Mouse (Mus musculus): ENCODE data around the gene A2m.

Gene A2m

DNA sequence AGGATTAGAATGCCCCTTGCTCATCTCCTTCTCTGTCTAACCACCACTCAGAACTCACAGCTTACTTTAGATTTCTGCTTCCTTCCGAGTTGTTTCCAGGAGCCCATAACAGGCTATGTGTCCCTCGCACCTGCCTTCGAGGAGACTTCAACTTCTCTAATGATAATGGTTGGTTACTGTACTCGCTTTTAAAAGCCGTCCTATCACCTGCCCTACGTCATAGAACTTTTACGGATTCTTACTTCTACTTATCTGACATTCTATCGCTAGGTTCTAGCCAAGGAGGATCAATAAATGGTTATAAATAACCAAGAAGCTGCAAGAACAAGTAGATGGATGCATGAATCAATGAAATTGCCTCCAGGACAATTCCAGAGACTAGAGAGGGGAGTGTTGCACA is at the start of gene A2m:
Gene A2m, plus strand, starts transcription at position 301 of the 400 bp plus-strand sequence.
- DNase-seq (ENCODE audit: low spot score) = no peak

DNA sequence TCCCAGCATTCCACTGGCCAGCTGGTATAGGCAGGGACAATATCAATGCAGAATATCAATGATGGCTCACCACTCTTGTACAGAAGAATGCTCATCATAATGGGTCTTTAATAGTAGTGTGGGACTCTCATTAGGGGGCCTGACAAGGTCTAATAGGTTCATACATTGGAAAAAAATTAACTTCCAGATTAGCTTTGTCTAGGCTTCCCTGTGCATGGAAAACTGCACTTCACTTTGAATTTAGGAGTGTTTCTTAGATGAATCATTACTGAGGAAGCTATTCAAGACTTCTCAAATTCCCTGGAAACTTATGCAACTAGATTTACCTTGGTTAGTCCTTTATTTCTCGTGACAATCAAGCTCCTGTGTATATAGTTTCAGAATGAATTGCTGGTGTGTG is 45.0 kb upstream of the A2m start:
- DNase-seq (ENCODE audit: low spot score) = no peak

DNA sequence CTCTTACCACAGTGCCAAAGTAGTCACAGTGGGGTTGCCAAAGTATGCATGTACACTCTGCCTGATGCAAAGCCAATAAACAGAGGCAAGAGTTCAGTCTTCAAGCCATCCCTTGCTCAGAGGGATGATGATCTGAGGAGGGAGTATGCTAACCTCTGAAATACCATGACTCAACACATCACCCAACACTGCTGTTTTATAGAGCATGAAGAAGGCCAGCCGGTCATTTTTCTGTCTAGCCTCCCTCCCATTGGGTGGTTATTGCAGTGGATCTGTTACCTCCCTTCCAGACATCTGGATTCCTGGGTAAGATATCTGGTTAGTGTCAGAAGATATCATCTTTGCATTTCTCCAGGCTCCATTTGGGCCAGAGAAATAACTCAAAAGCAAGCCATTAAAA is 34.2 kb upstream of the A2m start:
- DNase-seq (ENCODE audit: low spot score) = no peak

DNA sequence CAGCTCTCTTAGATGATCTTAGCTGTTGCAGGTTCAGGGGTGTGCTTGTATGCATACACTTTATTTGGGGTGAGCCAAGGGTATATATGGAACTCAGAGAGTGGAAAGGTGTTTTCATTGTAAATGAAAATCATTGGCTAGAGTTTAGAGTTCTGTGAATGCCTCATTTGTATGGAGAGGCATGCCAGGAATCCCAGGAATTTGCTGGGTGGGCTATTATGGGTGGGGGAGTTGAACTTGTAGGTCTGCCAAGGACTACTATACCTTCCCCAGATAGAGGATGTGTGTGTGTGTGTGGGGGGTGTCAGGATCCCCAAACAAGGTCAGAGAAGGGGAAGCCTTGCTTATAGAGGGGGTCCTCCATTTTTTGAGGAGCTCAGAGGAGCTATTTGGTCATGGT is 27.3 kb upstream of the A2m start:
- no peak for DNase-seq (ENCODE audit: low spot score)

DNA sequence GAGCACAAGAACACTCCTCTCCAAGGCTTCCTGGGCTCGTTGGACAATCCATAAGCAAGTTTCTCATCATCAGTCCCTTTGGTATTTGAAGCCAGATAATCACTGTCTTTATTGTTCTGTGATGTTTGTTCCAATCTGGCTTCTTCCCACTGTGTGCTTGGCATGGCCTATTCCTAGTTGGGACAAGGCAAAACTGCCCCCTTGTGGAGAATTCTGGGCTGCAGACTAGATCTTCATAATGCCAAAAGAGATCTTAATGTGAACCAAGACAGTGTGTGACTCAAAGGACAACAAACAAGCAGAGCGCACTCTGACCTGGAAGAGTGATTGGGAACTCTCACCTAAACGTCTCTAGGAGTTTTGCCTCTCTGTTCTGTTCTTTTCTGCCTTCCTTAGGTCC is 23.4 kb upstream of the A2m start:
- no peak for DNase-seq (ENCODE audit: low spot score)

DNA sequence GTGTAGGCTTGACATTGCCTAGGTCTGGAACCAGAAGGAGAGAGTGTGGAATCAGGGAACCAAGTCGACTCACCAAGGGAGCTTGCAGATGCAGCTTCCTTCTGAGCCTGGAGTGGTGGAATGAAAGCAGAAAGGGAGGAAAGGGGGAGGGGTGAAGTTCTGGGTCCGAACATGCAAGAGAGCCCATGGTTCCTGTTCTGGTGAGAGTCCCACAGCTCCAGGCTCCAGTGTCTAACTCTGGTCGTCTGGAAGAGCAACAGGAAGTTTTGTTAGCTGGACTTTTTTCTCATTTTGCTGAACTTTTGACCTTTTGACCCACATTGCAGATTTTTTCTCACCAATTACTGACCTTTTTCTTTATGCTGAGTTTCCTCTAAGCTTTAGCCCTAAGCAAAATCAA is 17.7 kb upstream of the A2m start:
- no peak for DNase-seq (ENCODE audit: low spot score)

DNA sequence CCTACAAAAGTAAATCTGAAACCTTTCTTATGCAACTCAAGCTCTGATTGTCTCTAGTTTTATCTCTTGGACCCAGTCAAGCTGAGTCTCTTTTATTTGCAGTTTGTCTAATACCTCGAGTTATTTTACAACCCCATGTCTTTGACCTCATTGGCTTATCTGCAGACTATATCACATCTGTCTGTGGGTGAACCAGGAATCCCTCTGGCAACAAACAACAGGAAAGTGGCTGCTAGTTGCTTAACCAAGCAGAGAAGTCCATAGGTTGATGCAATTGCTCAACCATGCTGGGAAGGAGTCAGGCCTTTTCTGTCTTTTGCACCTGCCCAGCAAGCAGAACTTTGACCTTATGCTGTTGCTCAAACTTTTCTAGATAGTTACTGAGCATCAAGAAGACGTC is 12.7 kb upstream of the A2m start:
- no peak for DNase-seq (ENCODE audit: low spot score)

DNA sequence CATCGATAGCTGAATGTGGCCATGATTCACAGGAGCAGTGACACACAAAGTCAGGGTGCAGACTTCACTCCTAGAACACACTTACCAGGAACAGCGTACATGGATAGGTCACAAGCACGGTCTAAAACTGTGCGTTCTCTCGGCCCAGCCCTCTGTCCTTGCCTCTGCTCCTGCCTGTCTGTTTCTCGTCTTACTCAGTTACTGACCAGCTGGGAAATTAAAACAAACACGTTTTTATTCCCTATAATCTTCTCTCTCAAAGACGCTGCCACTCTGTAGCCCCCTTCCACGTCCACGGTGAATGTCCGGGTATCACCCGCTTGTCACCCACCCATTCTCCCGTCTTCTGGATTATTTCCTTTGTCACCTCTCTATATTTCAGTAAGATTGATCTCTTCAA is 656 bp upstream of the A2m start:
- no peak for DNase-seq (ENCODE audit: low spot score)

DNA sequence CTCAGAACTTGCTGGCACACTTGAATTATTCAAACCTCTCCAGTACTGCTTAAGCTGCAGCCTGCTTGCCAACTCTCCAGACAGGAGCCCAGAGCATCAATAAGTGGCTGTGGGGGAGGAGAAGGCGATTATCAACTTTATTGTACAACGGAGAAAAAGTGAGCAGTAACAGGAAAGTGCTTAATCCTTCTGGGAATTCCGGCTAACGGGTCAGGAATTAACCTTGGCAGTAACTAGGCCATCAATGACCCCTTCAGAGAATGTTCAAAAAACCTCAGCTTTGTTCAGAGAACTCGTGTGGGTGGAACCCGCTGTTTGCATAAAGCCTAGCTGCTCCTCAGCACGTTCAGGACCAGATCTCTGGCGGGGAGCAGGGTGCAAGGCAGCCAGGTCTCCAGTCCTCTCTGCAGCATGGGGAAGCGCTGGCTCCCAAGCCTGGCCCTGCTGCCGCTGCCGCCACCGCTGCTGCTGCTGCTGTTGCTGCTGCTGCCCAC is 749 bp downstream of the A2m start:
- no peak for DNase-seq (ENCODE audit: low spot score)

DNA sequence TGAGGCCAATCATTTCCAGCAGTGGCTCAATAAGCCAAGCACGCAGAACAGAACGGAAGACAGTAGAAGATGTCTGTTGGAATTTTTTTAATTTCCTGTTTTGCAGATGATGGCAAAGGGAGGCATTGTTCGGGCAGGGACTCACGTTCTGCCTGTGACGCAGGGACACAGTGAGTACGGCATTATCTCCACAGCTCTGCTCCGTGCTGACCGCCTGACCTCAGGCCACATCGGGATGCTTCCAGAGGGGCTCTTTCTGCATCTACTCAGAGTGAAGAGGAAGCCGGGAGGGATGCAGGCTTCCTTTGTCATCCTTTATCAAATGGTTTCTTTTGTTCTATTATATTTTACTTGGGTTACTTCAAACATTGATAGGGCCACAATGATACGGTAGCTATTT is 13.3 kb downstream of the A2m start:
- no peak for DNase-seq (ENCODE audit: low spot score)
